Mouse (Mus musculus): ENCODE data around the gene Nek1. TPM values are rescaled to one million over a fixed set of nuclear protein-coding genes. Genes with fewer than 3 reads are reported as not detected.

Gene Nek1
- polyA plus RNA-seq (2015; fragmentation: Nextera tagmentation; extraction: Ambion mirVana): 20.4 and 21.6 TPM in 2 replicates

DNA sequence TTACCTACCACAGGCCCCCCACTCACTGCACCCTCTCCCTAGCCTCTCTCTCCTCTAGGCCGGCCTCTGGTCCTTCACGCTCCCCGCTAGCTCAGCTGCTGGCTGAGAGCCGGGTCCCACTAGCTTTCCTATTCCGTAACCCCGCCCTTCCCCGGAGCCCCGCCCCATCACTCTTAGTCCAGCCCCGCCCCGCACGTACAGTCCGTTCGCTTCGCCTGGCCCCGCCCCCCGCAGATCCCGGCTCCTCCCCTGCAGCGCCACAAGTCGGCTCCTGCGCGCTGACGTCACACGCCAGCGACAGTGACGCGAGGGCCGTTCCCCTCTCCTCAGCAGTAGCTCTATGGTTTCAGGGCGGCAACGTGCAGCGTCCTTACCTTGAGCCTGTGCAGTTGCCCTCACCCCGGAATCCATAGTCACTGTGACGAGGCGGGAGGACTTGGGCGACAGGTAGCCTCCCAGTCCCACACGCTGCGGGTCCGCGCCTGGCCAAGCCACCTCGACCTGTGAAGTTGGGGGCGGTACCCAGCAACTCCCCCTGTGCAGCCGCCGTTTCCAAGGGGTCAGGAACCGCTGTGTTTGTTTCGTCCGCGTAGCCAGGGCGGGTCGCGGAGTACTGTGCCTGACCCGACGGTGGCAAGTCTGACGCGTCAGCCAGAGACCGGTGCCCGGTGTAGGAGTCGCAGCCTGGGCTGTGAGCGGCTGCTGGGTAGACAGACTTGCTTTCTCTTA lies at the start of gene Nek1:
Gene Nek1, plus strand, starts transcription at position 286 of the 729 bp plus-strand sequence.
- no peaks in the 10 kb centered on the region for H3K27me3 ChIP-seq (ENCODE audit: insufficient read depth, low read length)
- WGBS: under 1% methylated on average over 57 of the region's 57 CpGs
- peak within 1 kb of the TSS; percentile 92 for H3K27ac ChIP-seq (ENCODE audit: low read length)
- H3K36me3 ChIP-seq (ENCODE audit: insufficient read depth, low read length): no peaks in the 10 kb centered on the region; the same call in 1 of the 2 replicates
- peak within 1 kb of the TSS; percentile 95 for H3K4me2 ChIP-seq (replicated peaks; ENCODE audit: low read depth, low read length)
- H3K4me1 ChIP-seq (ENCODE audit: insufficient read depth, low read length): peaks cover 11% of the 10 kb centered on the region; the same call in 1 of the 2 replicates
- ATAC-seq (ENCODE audit: low FRiP score, low TSS enrichment): peak; percentile 96
- peaks cover 4% of the 10 kb centered on the region for H3K9me3 ChIP-seq (ENCODE audit: low read length)
- peak within 1 kb of the TSS; percentile 94 for H3K4me3 ChIP-seq (ENCODE audit: low read length)
- H3K9ac ChIP-seq (replicated peaks; ENCODE audit: low read length): peak within 1 kb of the TSS; percentile 85

GRCm38 (mm10) chr8:60947503-60947902 lies 45.5 kb upstream of the Nek1 start:
- Histone ChIP-seq H3K36me3 (ENCODE audit: insufficient read depth, low read length) (no peaks in the 10 kb centered on the region), H3K4me3 (ENCODE audit: low read length) (no peak overlapping the region), H3K9me3 (ENCODE audit: low read length) (no peaks in the 10 kb centered on the region), H3K9ac (replicated peaks; ENCODE audit: low read length) (no peak overlapping the region), H3K4me2 (replicated peaks; ENCODE audit: low read depth, low read length) (no peak overlapping the region), H3K4me1 (ENCODE audit: insufficient read depth, low read length) (0 out of 2 replicates have a peak, but pooled peaks cover 2% of the 10 kb centered on the region), H3K27me3 (ENCODE audit: insufficient read depth, low read length) (no peaks in the 10 kb centered on the region), H3K27ac (ENCODE audit: low read length) (no peak overlapping the region)
- no peak for ATAC-seq (ENCODE audit: low FRiP score, low TSS enrichment)

GRCm38 (mm10) chr8:60949859-60950258 lies 43.1 kb upstream of the Nek1 start:
- no peaks in the 10 kb centered on the region for H3K36me3 ChIP-seq (ENCODE audit: insufficient read depth, low read length)
- no peaks in the 10 kb centered on the region for H3K27me3 ChIP-seq (ENCODE audit: insufficient read depth, low read length)
- no peak for ATAC-seq (ENCODE audit: low FRiP score, low TSS enrichment)
- no peak overlapping the region for H3K4me3 ChIP-seq (ENCODE audit: low read length)
- 0 out of 2 replicates have a peak, but pooled peaks cover 13% of the 10 kb centered on the region for H3K4me1 ChIP-seq (ENCODE audit: insufficient read depth, low read length)
- 79% methylated on average over 4 of the region's 4 CpGs for WGBS
- H3K9me3 ChIP-seq (ENCODE audit: low read length): no peaks in the 10 kb centered on the region
- no peak overlapping the region for H3K27ac ChIP-seq (ENCODE audit: low read length)
- no peak overlapping the region for H3K4me2 ChIP-seq (replicated peaks; ENCODE audit: low read depth, low read length)
- no peak overlapping the region for H3K9ac ChIP-seq (replicated peaks; ENCODE audit: low read length)

DNA sequence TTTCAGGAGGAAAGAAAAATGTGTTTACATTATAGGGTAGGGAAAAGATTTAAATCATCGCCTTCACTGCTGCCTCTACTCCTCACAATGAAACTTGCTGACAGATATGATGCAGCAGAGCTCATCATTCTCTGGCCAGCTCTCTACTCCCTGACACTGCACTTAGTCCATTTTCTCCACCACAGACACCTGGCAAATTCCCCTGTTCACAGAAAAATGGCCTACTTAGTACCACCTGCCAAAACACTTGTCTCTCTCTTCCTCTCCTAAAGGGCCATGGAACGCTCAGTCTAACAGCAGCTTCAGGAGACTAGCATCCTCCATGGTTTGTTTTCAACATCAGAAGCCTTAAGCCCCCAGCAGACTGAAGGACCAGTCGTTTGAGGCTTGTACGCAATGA lies 41.7 kb upstream of the Nek1 start:
- Histone ChIP-seq H3K36me3 (ENCODE audit: insufficient read depth, low read length) (no peaks in the 10 kb centered on the region), H3K27me3 (ENCODE audit: insufficient read depth, low read length) (no peaks in the 10 kb centered on the region), H3K4me2 (replicated peaks; ENCODE audit: low read depth, low read length) (no peak overlapping the region), H3K4me1 (ENCODE audit: insufficient read depth, low read length) (0 out of 2 replicates have a peak, but pooled peaks cover 15% of the 10 kb centered on the region), H3K4me3 (ENCODE audit: low read length) (no peak overlapping the region), H3K9ac (replicated peaks; ENCODE audit: low read length) (no peak overlapping the region), H3K9me3 (ENCODE audit: low read length) (no peaks in the 10 kb centered on the region), H3K27ac (ENCODE audit: low read length) (no peak overlapping the region)
- ATAC-seq (ENCODE audit: low FRiP score, low TSS enrichment): no peak
- 73% methylated on average over 4 of the region's 4 CpGs for WGBS

DNA sequence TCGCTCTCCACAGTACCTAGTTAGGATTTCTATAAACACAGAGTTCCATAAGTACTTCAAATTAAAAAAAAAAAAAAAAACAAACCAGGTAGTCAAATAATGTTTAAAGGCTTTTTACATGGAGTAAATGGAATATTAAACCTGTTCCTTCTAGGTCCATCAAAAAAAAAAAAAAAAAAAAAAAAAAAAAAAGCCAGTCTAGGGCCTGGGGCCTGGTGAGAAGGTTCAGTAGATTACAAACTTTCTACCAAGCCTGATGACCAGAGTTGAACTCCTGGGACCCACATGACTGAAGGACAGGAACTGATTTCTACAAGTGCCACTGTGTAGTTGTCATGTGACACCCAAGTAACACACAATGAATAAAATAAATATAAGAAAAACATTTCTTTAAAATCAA lies 41.2 kb upstream of the Nek1 start:
- Histone ChIP-seq H3K4me2 (replicated peaks; ENCODE audit: low read depth, low read length) (no peak overlapping the region), H3K9ac (replicated peaks; ENCODE audit: low read length) (no peak overlapping the region), H3K27ac (ENCODE audit: low read length) (no peak overlapping the region), H3K27me3 (ENCODE audit: insufficient read depth, low read length) (no peaks in the 10 kb centered on the region), H3K4me3 (ENCODE audit: low read length) (no peak overlapping the region), H3K9me3 (ENCODE audit: low read length) (no peaks in the 10 kb centered on the region), H3K36me3 (ENCODE audit: insufficient read depth, low read length) (no peaks in the 10 kb centered on the region), H3K4me1 (ENCODE audit: insufficient read depth, low read length) (0 out of 2 replicates have a peak, but pooled peaks cover 15% of the 10 kb centered on the region)
- WGBS: 100% methylated on average over 1 of the region's 1 CpGs
- ATAC-seq (ENCODE audit: low FRiP score, low TSS enrichment): no peak

- Histone ChIP-seq H3K9me3 (ENCODE audit: low read length) (no peaks in the 10 kb centered on the region), H3K4me1 (ENCODE audit: insufficient read depth, low read length) (0 out of 2 replicates have a peak, but pooled peaks cover 15% of the 10 kb centered on the region), H3K36me3 (ENCODE audit: insufficient read depth, low read length) (no peaks in the 10 kb centered on the region), H3K9ac (replicated peaks; ENCODE audit: low read length) (no peak overlapping the region), H3K27ac (ENCODE audit: low read length) (no peak overlapping the region), H3K4me3 (ENCODE audit: low read length) (no peak overlapping the region), H3K4me2 (replicated peaks; ENCODE audit: low read depth, low read length) (no peak overlapping the region), H3K27me3 (ENCODE audit: insufficient read depth, low read length) (no peaks in the 10 kb centered on the region)
- ATAC-seq (ENCODE audit: low FRiP score, low TSS enrichment): no peak
- 74% methylated on average over 5 of the region's 5 CpGs for WGBS
Observed at GRCm38 (mm10) chr8:60952803-60953202, 40.2 kb upstream of the Nek1 start.

DNA sequence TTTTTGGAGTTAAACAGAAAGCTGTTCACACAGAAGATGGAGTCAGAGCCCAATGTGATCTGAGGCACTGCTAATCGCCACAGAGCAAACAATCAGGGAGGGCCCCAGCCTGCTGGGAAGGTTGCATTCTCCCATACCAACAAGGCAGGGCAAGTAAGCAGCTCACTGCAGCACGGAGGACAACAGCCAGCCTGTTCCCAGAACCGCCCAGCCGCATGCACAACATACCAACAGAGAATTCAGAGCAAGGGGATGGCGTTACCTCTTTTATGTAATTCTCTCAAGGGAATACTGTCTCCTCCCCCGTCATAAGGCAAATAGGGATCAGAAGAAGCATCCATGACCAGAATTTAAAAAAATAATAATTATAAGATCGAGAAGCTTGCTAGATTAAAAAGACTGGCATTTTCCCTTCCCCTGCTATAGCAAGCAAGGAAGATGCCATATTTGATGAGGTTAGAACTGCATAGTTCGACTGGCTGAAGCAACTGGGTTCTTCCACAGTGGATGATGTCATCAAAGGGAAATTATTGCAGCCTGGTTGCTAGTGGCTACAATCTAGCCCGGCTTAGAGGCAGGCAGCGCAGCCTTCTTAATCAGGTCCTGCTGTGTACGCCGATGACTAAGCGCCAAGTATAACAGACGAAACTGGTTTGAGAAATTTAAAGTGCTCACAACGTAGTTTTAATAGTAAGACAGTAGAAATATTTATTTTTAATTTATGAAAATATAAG lies 38.5 kb upstream of the Nek1 start:
- no peaks in the 10 kb centered on the region for H3K27me3 ChIP-seq (ENCODE audit: insufficient read depth, low read length)
- 5% methylated on average over 15 of the region's 15 CpGs for WGBS
- no peaks in the 10 kb centered on the region for H3K9me3 ChIP-seq (ENCODE audit: low read length)
- H3K9ac ChIP-seq (replicated peaks; ENCODE audit: low read length): peak overlapping the region; percentile 57
- ATAC-seq (ENCODE audit: low FRiP score, low TSS enrichment): peak; percentile 95
- H3K4me3 ChIP-seq (ENCODE audit: low read length): peak overlapping the region; percentile 45
- 0 out of 2 replicates have a peak, but pooled peaks cover 15% of the 10 kb centered on the region for H3K4me1 ChIP-seq (ENCODE audit: insufficient read depth, low read length)
- no peaks in the 10 kb centered on the region for H3K36me3 ChIP-seq (ENCODE audit: insufficient read depth, low read length)
- peak overlapping the region; percentile 83 for H3K27ac ChIP-seq (ENCODE audit: low read length)
- peak overlapping the region; percentile 47 for H3K4me2 ChIP-seq (replicated peaks; ENCODE audit: low read depth, low read length)

DNA sequence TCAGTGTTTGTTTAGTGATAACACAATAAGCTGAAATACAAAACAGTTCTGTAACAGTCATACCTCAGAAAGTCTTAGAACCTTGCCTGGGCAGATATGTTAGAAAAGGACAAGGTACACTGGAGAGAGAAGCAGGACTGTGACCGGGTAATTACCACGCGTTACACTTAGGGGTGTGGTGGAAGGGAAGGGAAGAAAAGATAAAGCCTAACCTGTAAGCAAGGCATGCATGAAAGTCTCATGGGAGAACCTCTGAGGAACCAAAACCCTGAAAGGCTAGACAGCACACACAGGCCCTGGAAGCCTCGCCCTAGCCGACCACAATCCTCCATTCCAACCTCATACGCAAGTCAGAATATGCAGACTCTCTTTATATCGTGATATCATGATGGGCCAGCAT lies 36.1 kb upstream of the Nek1 start:
- no peak overlapping the region for H3K9ac ChIP-seq (replicated peaks; ENCODE audit: low read length)
- H3K9me3 ChIP-seq (ENCODE audit: low read length): no peaks in the 10 kb centered on the region
- H3K4me1 ChIP-seq (ENCODE audit: insufficient read depth, low read length): 0 out of 2 replicates have a peak, but pooled peaks cover 15% of the 10 kb centered on the region
- H3K4me3 ChIP-seq (ENCODE audit: low read length): no peak overlapping the region
- H3K36me3 ChIP-seq (ENCODE audit: insufficient read depth, low read length): no peaks in the 10 kb centered on the region
- H3K27ac ChIP-seq (ENCODE audit: low read length): no peak overlapping the region
- no peak overlapping the region for H3K4me2 ChIP-seq (replicated peaks; ENCODE audit: low read depth, low read length)
- ATAC-seq (ENCODE audit: low FRiP score, low TSS enrichment): no peak
- no peaks in the 10 kb centered on the region for H3K27me3 ChIP-seq (ENCODE audit: insufficient read depth, low read length)
- WGBS: 91% methylated on average over 7 of the region's 7 CpGs

- H3K4me1 ChIP-seq (ENCODE audit: insufficient read depth, low read length): no peaks in the 10 kb centered on the region
- no peak overlapping the region for H3K4me3 ChIP-seq (ENCODE audit: low read length)
- H3K9me3 ChIP-seq (ENCODE audit: low read length): no peaks in the 10 kb centered on the region
Observed at GRCm38 (mm10) chr8:60962763-60963162, 30.2 kb upstream of the Nek1 start.

GRCm38 (mm10) chr8:60963931-60964330 lies 29.1 kb upstream of the Nek1 start:
- H3K9me3 ChIP-seq (ENCODE audit: low read length): no peaks in the 10 kb centered on the region
- no peak for ATAC-seq (ENCODE audit: low FRiP score, low TSS enrichment)
- H3K36me3 ChIP-seq (ENCODE audit: insufficient read depth, low read length): no peaks in the 10 kb centered on the region
- no peak overlapping the region for H3K9ac ChIP-seq (replicated peaks; ENCODE audit: low read length)
- no peaks in the 10 kb centered on the region; the same call in 1 of the 2 replicates for H3K4me1 ChIP-seq (ENCODE audit: insufficient read depth, low read length)
- WGBS: 81% methylated on average over 2 of the region's 2 CpGs
- H3K4me2 ChIP-seq (replicated peaks; ENCODE audit: low read depth, low read length): no peak overlapping the region
- H3K27ac ChIP-seq (ENCODE audit: low read length): no peak overlapping the region
- H3K27me3 ChIP-seq (ENCODE audit: insufficient read depth, low read length): no peaks in the 10 kb centered on the region
- no peak overlapping the region for H3K4me3 ChIP-seq (ENCODE audit: low read length)

More at GRCm38 (mm10) chr8:60962763-60963162, 30.2 kb upstream of the Nek1 start:
- no peak for ATAC-seq (ENCODE audit: low FRiP score, low TSS enrichment)
- Histone ChIP-seq H3K27ac (ENCODE audit: low read length) (no peak overlapping the region), H3K27me3 (ENCODE audit: insufficient read depth, low read length) (no peaks in the 10 kb centered on the region), H3K4me2 (replicated peaks; ENCODE audit: low read depth, low read length) (no peak overlapping the region), H3K36me3 (ENCODE audit: insufficient read depth, low read length) (no peaks in the 10 kb centered on the region), H3K9ac (replicated peaks; ENCODE audit: low read length) (no peak overlapping the region)
- WGBS: 72% methylated on average over 3 of the region's 3 CpGs

All from kidney, embryonic 16.5 days (tissue).